Mouse (Mus musculus) megakaryocyte, embryonic 14.5 days (primary cell): Measurements from ENCODE around the gene Snx25.

Experiments
- FLI1 ChIP-seq: IDR thresholded peaks from 2 replicates; pipeline ENCODE4 v1.6.1; 2012; ENCODE audit warnings: low read length, inconsistent platforms, mixed read lengths
- GATA1 ChIP-seq: IDR thresholded peaks from 3 replicates; pipeline ENCODE4 v1.6.1; 2012; ENCODE audit warnings: mixed read lengths, low read length, inconsistent platforms, borderline replicate concordance

- TF ChIP-seq GATA1 = no peak
- TF ChIP-seq FLI1 = no peak
Measured at GRCm38 (mm10) chr8:46022203-46022602, 129.8 kb downstream of the Snx25 start.
